Mouse (Mus musculus): ENCODE measurements around the gene Ugt1a5. TPM values are rescaled to one million over a fixed set of nuclear protein-coding genes. Genes with fewer than 3 reads are reported as not detected.

Gene Ugt1a5
- total and polyA plus RNA-seq, 2 experiments: 119 to 159 TPM

DNA sequence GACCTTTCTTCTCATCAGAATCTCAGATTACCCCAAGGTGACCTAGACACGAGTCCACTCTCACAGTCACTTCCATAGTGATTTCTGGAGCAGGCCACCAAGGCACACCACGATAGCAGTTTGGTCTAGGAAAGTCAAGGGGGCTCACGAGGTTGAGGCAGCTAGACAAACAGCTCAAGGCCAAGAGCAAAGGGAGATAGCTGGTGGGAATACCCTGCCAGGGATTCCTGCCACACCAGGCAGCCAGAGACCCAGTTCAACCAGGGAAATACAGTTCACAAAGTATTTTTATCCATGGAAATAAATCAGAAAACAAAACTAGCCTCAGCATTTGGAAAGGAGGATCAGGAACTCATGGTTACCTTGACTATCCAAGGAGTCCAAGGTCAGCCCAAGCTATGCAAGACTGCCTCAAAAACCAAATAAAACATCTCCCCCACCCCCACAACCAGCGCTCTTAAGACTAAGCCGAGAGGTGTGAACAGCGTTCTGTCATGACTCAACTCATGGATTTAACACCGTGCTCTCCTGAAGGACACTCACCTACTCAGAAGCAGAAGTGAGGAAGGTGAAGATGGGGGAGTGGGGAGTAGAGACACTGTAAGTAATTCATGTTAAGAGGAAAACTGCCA lies 98.5 kb downstream of the Ugt1a5 start:
- Histone ChIP-seq H3K36me3 (ENCODE audit: control insufficient read depth, insufficient read depth, low read length) (peaks cover 58% of the 10 kb centered on the region), H3K27ac (replicated peaks; ENCODE audit: insufficient read depth, low read depth, low read length) (no peak overlapping the region), H3K4me1 (ENCODE audit: control insufficient read depth, insufficient read depth, low read length) (peaks cover 33% of the 10 kb centered on the region), H3K4me3 (ENCODE audit: insufficient read depth, low read depth, low read length) (no peak overlapping the region), H3K79me2 (ENCODE audit: control insufficient read depth, insufficient read depth, low read length) (peaks cover 12% of the 10 kb centered on the region; the same call in 1 of the 2 replicates), H3K27me3 (ENCODE audit: control insufficient read depth, insufficient read depth, low read length) (no peaks in the 10 kb centered on the region), H3K9ac (ENCODE audit: low read depth, low read length) (no peak overlapping the region)
- no peak for TF ChIP-seq CTCF (IDR thresholded peaks at IDR 0.05; ENCODE audit: low read depth, low read length)
- TF ChIP-seq POLR2A (IDR thresholded peaks at IDR 0.05; ENCODE audit: extremely low read depth, insufficient read depth, low read length): no peak
- WGBS: 82% methylated on average over 7 of the region's 7 CpGs
- no peak for DNase-seq (ENCODE audit: extremely low read depth, low read depth, low spot score)

GRCm38 (mm10) chr1:88264869-88265240 lies 99.0 kb downstream of the Ugt1a5 start:
- H3K79me2 ChIP-seq (ENCODE audit: control insufficient read depth, insufficient read depth, low read length): peaks cover 12% of the 10 kb centered on the region; the same call in 1 of the 2 replicates
- peaks cover 60% of the 10 kb centered on the region for H3K36me3 ChIP-seq (ENCODE audit: control insufficient read depth, insufficient read depth, low read length)
- TF ChIP-seq CTCF (IDR thresholded peaks at IDR 0.05; ENCODE audit: low read depth, low read length) (no peak), POLR2A (IDR thresholded peaks at IDR 0.05; ENCODE audit: extremely low read depth, insufficient read depth, low read length) (no peak)
- WGBS: 72% methylated on average over 4 of the region's 4 CpGs
- peaks cover 33% of the 10 kb centered on the region for H3K4me1 ChIP-seq (ENCODE audit: control insufficient read depth, insufficient read depth, low read length)
- no peak overlapping the region for H3K9ac ChIP-seq (ENCODE audit: low read depth, low read length)
- H3K4me3 ChIP-seq (ENCODE audit: insufficient read depth, low read depth, low read length): no peak overlapping the region
- H3K27me3 ChIP-seq (ENCODE audit: control insufficient read depth, insufficient read depth, low read length): no peaks in the 10 kb centered on the region
- DNase-seq (ENCODE audit: extremely low read depth, low read depth, low spot score): no peak
- no peak overlapping the region for H3K27ac ChIP-seq (replicated peaks; ENCODE audit: insufficient read depth, low read depth, low read length)

DNA sequence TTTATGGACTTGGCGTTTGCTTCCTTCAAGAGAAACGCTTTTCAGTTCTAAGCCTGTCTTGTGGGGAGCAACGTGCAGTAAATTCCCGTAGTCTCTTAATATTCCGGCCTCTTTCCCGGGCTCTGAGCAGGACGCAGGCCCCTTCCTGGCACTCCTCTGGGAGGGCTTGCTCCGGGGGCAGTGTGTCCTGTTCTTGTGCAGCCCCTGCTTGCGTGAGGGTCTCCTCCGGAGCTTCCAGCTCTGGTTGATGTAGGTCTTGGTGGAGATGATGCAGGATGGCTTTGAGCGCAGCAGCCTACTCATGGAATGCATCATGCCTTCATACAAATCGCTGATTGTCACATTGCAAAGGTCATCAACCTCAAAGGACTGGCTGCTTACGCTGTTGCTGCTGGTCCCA lies 100.3 kb downstream of the Ugt1a5 start:
- peaks cover 12% of the 10 kb centered on the region; the same call in 1 of the 2 replicates for H3K79me2 ChIP-seq (ENCODE audit: control insufficient read depth, insufficient read depth, low read length)
- DNase-seq (ENCODE audit: extremely low read depth, low read depth, low spot score): no peak
- peaks cover 27% of the 10 kb centered on the region for H3K4me1 ChIP-seq (ENCODE audit: control insufficient read depth, insufficient read depth, low read length)
- H3K27me3 ChIP-seq (ENCODE audit: control insufficient read depth, insufficient read depth, low read length): no peaks in the 10 kb centered on the region
- 89% methylated on average over 13 of the region's 13 CpGs for WGBS
- no peak overlapping the region for H3K9ac ChIP-seq (ENCODE audit: low read depth, low read length)
- TF ChIP-seq CTCF (IDR thresholded peaks at IDR 0.05; ENCODE audit: low read depth, low read length): no peak
- TF ChIP-seq POLR2A (IDR thresholded peaks at IDR 0.05; ENCODE audit: extremely low read depth, insufficient read depth, low read length): no peak
- H3K27ac ChIP-seq (replicated peaks; ENCODE audit: insufficient read depth, low read depth, low read length): no peak overlapping the region
- no peak overlapping the region for H3K4me3 ChIP-seq (ENCODE audit: insufficient read depth, low read depth, low read length)
- H3K36me3 ChIP-seq (ENCODE audit: control insufficient read depth, insufficient read depth, low read length): peaks cover 60% of the 10 kb centered on the region

- peak; percentile 91 for DNase-seq (ENCODE audit: extremely low read depth, low read depth, low spot score)
- 75% methylated on average over 6 of the region's 6 CpGs for WGBS
- Histone ChIP-seq H3K9ac (ENCODE audit: low read depth, low read length) (peak overlapping the region; percentile 1; the same call in 1 of the 2 replicates), H3K27me3 (ENCODE audit: control insufficient read depth, insufficient read depth, low read length) (no peaks in the 10 kb centered on the region), H3K4me3 (ENCODE audit: insufficient read depth, low read depth, low read length) (no peak overlapping the region), H3K4me1 (ENCODE audit: control insufficient read depth, insufficient read depth, low read length) (peaks cover 28% of the 10 kb centered on the region), H3K27ac (replicated peaks; ENCODE audit: insufficient read depth, low read depth, low read length) (peak overlapping the region; percentile 43), H3K79me2 (ENCODE audit: control insufficient read depth, insufficient read depth, low read length) (peaks cover 12% of the 10 kb centered on the region; the same call in 1 of the 2 replicates), H3K36me3 (ENCODE audit: control insufficient read depth, insufficient read depth, low read length) (peaks cover 60% of the 10 kb centered on the region)
- TF ChIP-seq POLR2A (IDR thresholded peaks at IDR 0.05; ENCODE audit: extremely low read depth, insufficient read depth, low read length) (no peak), CTCF (IDR thresholded peaks at IDR 0.05; ENCODE audit: low read depth, low read length) (no peak)
These were observed 101.7 kb downstream of the Ugt1a5 start for GRCm38 (mm10) chr1:88267489-88267888.

- 28% methylated on average over 6 of the region's 6 CpGs for WGBS
- no peak for TF ChIP-seq POLR2A (IDR thresholded peaks at IDR 0.05; ENCODE audit: extremely low read depth, insufficient read depth, low read length)
- TF ChIP-seq CTCF (IDR thresholded peaks at IDR 0.05; ENCODE audit: low read depth, low read length): no peak
- no peaks in the 10 kb centered on the region for H3K27me3 ChIP-seq (ENCODE audit: control insufficient read depth, insufficient read depth, low read length)
- no peak overlapping the region for H3K9ac ChIP-seq (ENCODE audit: low read depth, low read length)
- H3K4me3 ChIP-seq (ENCODE audit: insufficient read depth, low read depth, low read length): no peak overlapping the region
- DNase-seq (ENCODE audit: extremely low read depth, low read depth, low spot score): peak; percentile 100
- H3K79me2 ChIP-seq (ENCODE audit: control insufficient read depth, insufficient read depth, low read length): peaks cover 12% of the 10 kb centered on the region; the same call in 1 of the 2 replicates
- H3K4me1 ChIP-seq (ENCODE audit: control insufficient read depth, insufficient read depth, low read length): peaks cover 28% of the 10 kb centered on the region
- peaks cover 56% of the 10 kb centered on the region for H3K36me3 ChIP-seq (ENCODE audit: control insufficient read depth, insufficient read depth, low read length)
- H3K27ac ChIP-seq (replicated peaks; ENCODE audit: insufficient read depth, low read depth, low read length): peak overlapping the region; percentile 43
These were observed 102.3 kb downstream of the Ugt1a5 start for GRCm38 (mm10) chr1:88268070-88268469.

Other genes with a start within 250 kb of the Ugt1a5 start
- 29.4 and 29.8 TPM in 2 replicates for gene Usp40, start 157.5 kb upstream of the Ugt1a5 start, total RNA-seq (2014; rRNA removed)
- 6.4 and 8.6 TPM in 2 replicates for gene Usp40, start 157.5 kb upstream of the Ugt1a5 start, polyA plus RNA-seq (2012; rRNA removed)
- 6.4 and 6.9 TPM in 2 replicates for gene Ugt1a10, start 110.6 kb upstream of the Ugt1a5 start, total RNA-seq (2014; rRNA removed)
- gene Ugt1a10, start 110.6 kb upstream of the Ugt1a5 start, polyA plus RNA-seq (2012; rRNA removed): 1.2 and 2.8 TPM in 2 replicates
- 177 and 194 TPM in 2 replicates for gene Ugt1a9, start 95.2 kb upstream of the Ugt1a5 start, total RNA-seq (2014; rRNA removed)
- gene Ugt1a9, start 95.2 kb upstream of the Ugt1a5 start, polyA plus RNA-seq (2012; rRNA removed): 142 and 259 TPM in 2 replicates
- gene Ugt1a8, start 78.2 kb upstream of the Ugt1a5 start, total RNA-seq (2014; rRNA removed): 4.0 and 4.6 TPM in 2 replicates
- 0.07 and 0.11 TPM in 2 replicates for gene Ugt1a8, start 78.2 kb upstream of the Ugt1a5 start, polyA plus RNA-seq (2012; rRNA removed)
- 20.1 and 51.1 TPM in 2 replicates for gene Ugt1a7c, start 71.0 kb upstream of the Ugt1a5 start, total RNA-seq (2014; rRNA removed)
- 2.0 and 3.9 TPM in 2 replicates for gene Ugt1a7c, start 71.0 kb upstream of the Ugt1a5 start, polyA plus RNA-seq (2012; rRNA removed)
- gene Ugt1a6b, start 62.8 kb upstream of the Ugt1a5 start, total RNA-seq (2014; rRNA removed): 97.1 and 102 TPM in 2 replicates
- 77.3 and 91.0 TPM in 2 replicates for gene Ugt1a6b, start 62.8 kb upstream of the Ugt1a5 start, polyA plus RNA-seq (2012; rRNA removed)
- 55.4 and 90.9 TPM in 2 replicates for gene Ugt1a6a, start 31.2 kb upstream of the Ugt1a5 start, total RNA-seq (2014; rRNA removed)
- 84.4 and 106 TPM in 2 replicates for gene Ugt1a6a, start 31.2 kb upstream of the Ugt1a5 start, polyA plus RNA-seq (2012; rRNA removed)
- 9.5 and 10.4 TPM in 2 replicates for gene Ugt1a2, start 34.6 kb downstream of the Ugt1a5 start, total RNA-seq (2014; rRNA removed)
- gene Ugt1a2, start 34.6 kb downstream of the Ugt1a5 start, polyA plus RNA-seq (2012; rRNA removed): 0.29 and 0.57 TPM in 2 replicates
- gene Dnajb3, start 39.8 kb downstream of the Ugt1a5 start, total RNA-seq (2014; rRNA removed): not detected in 2 replicates
- 0.17 TPM in 1 of 2 replicates, not detected in the other for gene Dnajb3, start 39.8 kb downstream of the Ugt1a5 start, polyA plus RNA-seq (2012; rRNA removed)
- gene Ugt1a1, start 45.9 kb downstream of the Ugt1a5 start, total RNA-seq (2014; rRNA removed): 662 and 719 TPM in 2 replicates
- 408 and 574 TPM in 2 replicates for gene Ugt1a1, start 45.9 kb downstream of the Ugt1a5 start, polyA plus RNA-seq (2012; rRNA removed)
- 0.27 and 1.0 TPM in 2 replicates for gene Mroh2a, start 61.0 kb downstream of the Ugt1a5 start, total RNA-seq (2014; rRNA removed)
- gene Mroh2a, start 61.0 kb downstream of the Ugt1a5 start, polyA plus RNA-seq (2012; rRNA removed): 0.77 and 0.82 TPM in 2 replicates
- gene Hjurp, start 111.6 kb downstream of the Ugt1a5 start, total RNA-seq (2014; rRNA removed): 78.7 and 90.1 TPM in 2 replicates
- gene Hjurp, start 111.6 kb downstream of the Ugt1a5 start, polyA plus RNA-seq (2012; rRNA removed): 31.4 and 32.8 TPM in 2 replicates
- under 0.01 TPM in 2 replicates for gene Trpm8, start 111.6 kb downstream of the Ugt1a5 start, total RNA-seq (2014; rRNA removed)
- gene Trpm8, start 111.6 kb downstream of the Ugt1a5 start, polyA plus RNA-seq (2012; rRNA removed): 0.01 and 0.02 TPM in 2 replicates
- gene Spp2, start 240.9 kb downstream of the Ugt1a5 start, total RNA-seq (2014; rRNA removed): 216 and 373 TPM in 2 replicates
- 298 and 325 TPM in 2 replicates for gene Spp2, start 240.9 kb downstream of the Ugt1a5 start, polyA plus RNA-seq (2012; rRNA removed)

All from liver, adult 2 months (tissue).